21 mouse cellular contexts compared by ENCODE assay signal in the genomic region with DNA sequence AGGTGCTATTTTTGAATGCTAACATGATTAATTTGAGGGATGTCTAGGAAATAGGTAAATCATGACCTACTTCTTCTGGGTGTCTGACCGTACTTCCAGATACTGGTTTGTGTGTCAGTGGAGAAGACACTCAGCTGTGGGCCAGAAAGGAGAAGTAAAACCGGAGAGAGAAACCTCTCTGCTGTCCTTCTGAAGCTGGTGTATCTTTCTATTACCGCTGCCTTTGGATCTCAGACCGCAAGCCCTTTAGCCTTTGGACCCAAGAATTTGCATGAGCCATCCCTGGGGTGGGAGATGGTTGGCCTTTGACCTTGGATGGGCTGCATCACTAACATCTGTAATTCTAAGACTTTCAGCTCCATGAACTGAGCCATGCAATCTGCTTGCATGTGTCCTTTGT.
DNase-seq lines count a peak whose midpoint lies in the region; ATAC-seq and TF ChIP-seq lines count a peak whose summit lies in the region.
"Had no signal": no experiment of that assay in that cellular context is flagged by ENCODE, and none has a peak within 500 bp of the region (broad histone marks: within the 10 kb centered on the region; RNA-seq: fewer than 3 reads in every experiment).

No protein-coding gene starts in this region.

- DNase-seq in kidney, adult 2 months = peak; percentile 24
- DNase-seq in liver, postnatal 0 days = peak; percentile 26
- DNase-seq in liver, embryonic 11.5 days (ENCODE audit: low spot score) = no peak
- DNase-seq in kidney, postnatal 25 days = peak; percentile 10 to 37
- DNase-seq in yolk sac, embryonic 10.5 days (ENCODE audit: low spot score) = peak; percentile 32
- DNase-seq in spleen, adult 12 weeks (ENCODE audit: low spot score) = no peak
- no peak for DNase-seq in ovary, postnatal 14 days (ENCODE audit: low spot score)
- DNase-seq: cerebellum, adult 11 months; cerebellum, adult 8-10 months; embryo, embryonic 11 days; gastrocnemius, postnatal 36 days; heart, adult 18-20 months had no signal

- ATAC-seq in kidney, embryonic 16.5 days (ENCODE audit: low FRiP score, low TSS enrichment) = no peak
- ATAC-seq in liver, postnatal 0 days = no peak
- ATAC-seq in liver, embryonic 11.5 days (replicated peaks; ENCODE audit: low FRiP score) = no peak
- ATAC-seq: forebrain, embryonic 15.5 days had no signal

- H3K27me3 ChIP-seq in kidney, adult 2 months (replicated peaks; ENCODE audit: control insufficient read depth, insufficient read depth, low read length) = no peaks in the 10 kb centered on the region
- no peaks in the 10 kb centered on the region for H3K27me3 ChIP-seq in kidney, embryonic 16.5 days (ENCODE audit: insufficient read depth, low read length)
- H3K27me3 ChIP-seq in liver, postnatal 0 days (ENCODE audit: insufficient read depth, low read length) = no peaks in the 10 kb centered on the region
- H3K27me3 ChIP-seq in liver, embryonic 11.5 days (replicated peaks; ENCODE audit: control insufficient read depth, insufficient read depth, low read length) = no peaks in the 10 kb centered on the region
- H3K27me3 ChIP-seq: embryonic facial prominence, embryonic 15.5 days; forebrain, embryonic 15.5 days; heart, embryonic 12.5 days; hindbrain, embryonic 15.5 days had no signal

- 73% methylated on average over 4 of the region's 4 CpGs for WGBS in kidney, adult 2 months
- 85% methylated on average over 4 of the region's 4 CpGs for WGBS in kidney, embryonic 16.5 days
- 67% methylated on average over 4 of the region's 4 CpGs for WGBS in liver, postnatal 0 days (ENCODE audit: insufficient replicate concordance)
- WGBS in liver, embryonic 11.5 days = 88% methylated on average over 4 of the region's 4 CpGs

- TF ChIP-seq POLR2A in kidney, adult 2 months (IDR thresholded peaks at IDR 0.05; ENCODE audit: low read depth, low read length) = no peak

- no peaks in the 10 kb centered on the region for H3K9me3 ChIP-seq in kidney, embryonic 16.5 days (ENCODE audit: low read length)
- H3K9me3 ChIP-seq in liver, postnatal 0 days (ENCODE audit: low read length) = no peaks in the 10 kb centered on the region
- no peaks in the 10 kb centered on the region for H3K9me3 ChIP-seq in liver, embryonic 11.5 days (ENCODE audit: control insufficient read depth, low read length)
- H3K9me3 ChIP-seq: embryonic facial prominence, embryonic 15.5 days; forebrain, embryonic 10.5 days; forebrain, embryonic 15.5 days; G1E; heart, embryonic 12.5 days; hindbrain, embryonic 10.5 days; hindbrain, embryonic 15.5 days had no signal

- H3K4me3 ChIP-seq in kidney, adult 2 months (ENCODE audit: insufficient read depth, low read depth, low read length) = no peak overlapping the region
- H3K4me3 ChIP-seq in kidney, embryonic 16.5 days (ENCODE audit: low read length) = no peak overlapping the region
- no peak overlapping the region for H3K4me3 ChIP-seq in liver, postnatal 0 days (ENCODE audit: low read depth, low read length)
- no peak overlapping the region for H3K4me3 ChIP-seq in liver, embryonic 11.5 days (ENCODE audit: low read depth, low read length)
- H3K4me3 ChIP-seq: embryonic facial prominence, embryonic 15.5 days; erythroblast, embryonic 14.5 days; forebrain, embryonic 10.5 days; forebrain, embryonic 15.5 days; heart, embryonic 12.5 days; hindbrain, embryonic 10.5 days; hindbrain, embryonic 15.5 days had no signal

- TF ChIP-seq EP300 in liver, postnatal 0 days (IDR thresholded peaks at IDR 0.05; ENCODE audit: low read depth) = no peak

- H3K9ac ChIP-seq in kidney, embryonic 16.5 days (replicated peaks; ENCODE audit: low read length) = no peak overlapping the region
- H3K9ac ChIP-seq in liver, postnatal 0 days (replicated peaks) = no peak overlapping the region
- no peak overlapping the region for H3K9ac ChIP-seq in liver, embryonic 11.5 days (ENCODE audit: low read depth, low read length)
- H3K9ac ChIP-seq: embryonic facial prominence, embryonic 15.5 days; forebrain, embryonic 15.5 days; heart, embryonic 12.5 days; hindbrain, embryonic 15.5 days had no signal

- no peak overlapping the region for H3K27ac ChIP-seq in kidney, adult 2 months (ENCODE audit: insufficient read depth, low read depth, low read length)
- no peak overlapping the region for H3K27ac ChIP-seq in kidney, embryonic 16.5 days (ENCODE audit: low read length)
- no peak overlapping the region for H3K27ac ChIP-seq in liver, postnatal 0 days (ENCODE audit: low read depth)
- no peak overlapping the region for H3K27ac ChIP-seq in liver, embryonic 11.5 days (ENCODE audit: low read depth, low read length)
- H3K27ac ChIP-seq: embryonic facial prominence, embryonic 15.5 days; forebrain, embryonic 10.5 days; forebrain, embryonic 15.5 days; hindbrain, embryonic 10.5 days; hindbrain, embryonic 15.5 days had no signal

- H3K4me2 ChIP-seq in kidney, embryonic 16.5 days (replicated peaks; ENCODE audit: low read depth, low read length) = no peak overlapping the region
- no peak overlapping the region for H3K4me2 ChIP-seq in liver, postnatal 0 days (ENCODE audit: low read depth, low read length)
- no peak overlapping the region for H3K4me2 ChIP-seq in liver, embryonic 11.5 days
- H3K4me2 ChIP-seq: embryonic facial prominence, embryonic 15.5 days; forebrain, embryonic 15.5 days; heart, embryonic 12.5 days; hindbrain, embryonic 15.5 days had no signal

- no peaks in the 10 kb centered on the region for H3K4me1 ChIP-seq in kidney, adult 2 months (ENCODE audit: control insufficient read depth, insufficient read depth, low read length)
- H3K4me1 ChIP-seq in kidney, embryonic 16.5 days (ENCODE audit: insufficient read depth, low read length) = no peaks in the 10 kb centered on the region
- H3K4me1 ChIP-seq in liver, postnatal 0 days (ENCODE audit: insufficient read depth) = no peaks in the 10 kb centered on the region
- no peaks in the 10 kb centered on the region for H3K4me1 ChIP-seq in liver, embryonic 11.5 days (replicated peaks; ENCODE audit: control insufficient read depth, insufficient read depth, low read length)
- H3K4me1 ChIP-seq: embryonic facial prominence, embryonic 15.5 days; forebrain, embryonic 10.5 days; forebrain, embryonic 15.5 days; heart, embryonic 12.5 days; hindbrain, embryonic 10.5 days; hindbrain, embryonic 15.5 days had no signal

- H3K36me3 ChIP-seq in kidney, adult 2 months (ENCODE audit: control insufficient read depth, insufficient read depth, low read length) = no peaks in the 10 kb centered on the region
- H3K36me3 ChIP-seq in kidney, embryonic 16.5 days (ENCODE audit: insufficient read depth, low read length) = peaks cover 9% of the 10 kb centered on the region; the same call in 1 of the 2 replicates
- no peaks in the 10 kb centered on the region for H3K36me3 ChIP-seq in liver, postnatal 0 days (replicated peaks; ENCODE audit: insufficient read depth, low read length)
- peaks cover 2% of the 10 kb centered on the region; the same call in 1 of the 2 replicates for H3K36me3 ChIP-seq in liver, embryonic 11.5 days (ENCODE audit: control insufficient read depth, insufficient read depth, low read length)
- H3K36me3 ChIP-seq: embryonic facial prominence, embryonic 15.5 days; forebrain, embryonic 15.5 days; hindbrain, embryonic 15.5 days had no signal

- no peak for TF ChIP-seq CTCF in kidney, adult 2 months (conservative IDR thresholded peaks at IDR 0.05; ENCODE audit: insufficient read depth, insufficient read length, low read depth, low read length)
- TF ChIP-seq CTCF in liver, postnatal 0 days (IDR thresholded peaks at IDR 0.05; ENCODE audit: low read depth) = no peak

Comparison
In these comparisons a context has a peak if more than half of its experiments do, and no peak if none do; other contexts are left out.
1. DNase-seq: peak in kidney, adult 2 months (single experiment), liver, postnatal 0 days (single experiment), kidney, postnatal 25 days (2 of 2) and yolk sac, embryonic 10.5 days (single experiment); none in liver, embryonic 11.5 days (single experiment), spleen, adult 12 weeks (single experiment) and ovary, postnatal 14 days (single experiment).